Mouse (Mus musculus) v-Abl transformed pro-B cells (cell line): ENCODE results near the gene Chml.

Experiments
- in situ Hi-C, 2 experiments: fragments of 400-800 bp; cut with MboI; formaldehyde crosslinking; loops; one replicate each; pipeline ENCODE4 v1.15.1; 2025; ENCODE audit not compliant: unreplicated experiment in 2 of 2

The Chml gene

DNA sequence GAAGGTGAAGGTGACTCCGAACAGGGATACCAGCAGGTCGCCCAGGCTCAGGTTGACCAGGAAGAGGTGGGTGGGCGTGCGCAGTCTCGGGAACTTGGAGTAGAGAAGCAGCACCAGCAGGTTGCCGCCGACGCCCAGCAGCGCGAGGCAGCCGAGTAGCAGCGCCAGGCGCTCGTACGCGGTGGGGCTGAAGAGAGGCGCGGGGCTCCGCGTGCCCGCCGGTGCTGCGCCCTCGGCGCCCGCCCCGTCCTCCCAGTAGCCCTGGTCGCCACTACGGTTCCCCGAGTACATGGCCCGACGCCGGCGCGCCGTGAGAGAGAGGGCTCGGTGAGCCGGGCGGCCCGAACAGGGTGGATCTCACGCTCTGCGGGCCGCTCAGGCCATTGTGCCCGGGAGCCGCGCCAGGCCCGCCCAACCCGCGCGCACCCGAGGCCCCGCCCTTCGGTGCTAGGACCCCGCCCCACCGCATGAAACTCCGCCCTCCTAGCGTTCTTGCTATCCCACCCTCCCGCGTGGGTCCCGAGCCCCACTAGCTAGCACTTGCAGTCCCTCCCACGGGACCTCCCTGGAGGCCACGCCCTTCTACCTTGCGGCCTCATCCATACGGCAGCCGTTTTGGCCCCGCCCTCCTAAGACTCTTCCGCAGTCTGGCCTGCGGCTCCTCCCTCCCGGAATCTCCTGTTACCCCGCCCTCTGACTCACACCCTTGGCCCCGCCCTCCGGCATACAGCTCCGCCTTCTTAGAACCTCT is at the start of gene Chml, which contains the start of gene Opn3:
Gene Chml, minus strand, starts transcription at position 656 of the 751 bp plus-strand sequence.
Gene Opn3, minus strand, starts transcription at position 531 of the 751 bp plus-strand sequence.
- in situ Hi-C loops, result loop anchor here (10.0 kb wide), 2 partner anchors 182 to 192 kb away; partner anchors contain the start of gene Exo1 (in 1 of the 2)

GRCm38 (mm10) chr1:175725771-175726170 is 33.1 kb upstream of the Chml start:
- in situ Hi-C loops, result no loop called here

DNA sequence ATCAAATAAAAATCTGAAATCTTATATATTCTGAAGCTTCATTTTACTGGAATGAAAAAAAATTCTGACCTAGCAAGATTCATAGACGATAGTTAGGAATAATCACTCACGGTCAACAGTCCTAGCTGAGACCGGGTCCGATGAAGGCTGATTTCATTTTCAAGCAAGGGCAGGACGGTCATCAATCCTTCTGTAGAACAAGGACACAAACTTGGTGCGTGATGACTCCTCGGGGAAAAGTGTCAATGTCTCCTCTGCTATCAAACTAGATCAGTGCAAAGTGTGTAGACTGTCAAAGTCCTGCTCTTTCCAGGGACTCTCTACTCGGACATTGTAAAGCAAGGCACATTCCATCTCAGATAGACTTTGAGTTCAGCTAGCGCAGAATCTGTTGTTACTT is 24.1 kb upstream of the Chml start:
- in situ Hi-C loops, result no loop called here

- in situ Hi-C loops, result no loop called here
These were observed 19.7 kb upstream of the Chml start for GRCm38 (mm10) chr1:175712338-175712909.

- in situ Hi-C loops, result no loop called here
These were observed 15.3 kb upstream of the Chml start for GRCm38 (mm10) chr1:175708013-175708412.

- in situ Hi-C loops, result no loop called here
These were observed 14.9 kb upstream of the Chml start for GRCm38 (mm10) chr1:175707599-175707998.

- in situ Hi-C loops, result no loop called here
These were observed 8.4 kb upstream of the Chml start for GRCm38 (mm10) chr1:175701145-175701544.

GRCm38 (mm10) chr1:175699796-175700195 is 7.1 kb upstream of the Chml start:
- in situ Hi-C loops, result loop anchor here (10.0 kb wide), 2 partner anchors 175 to 185 kb away; partner anchors contain the start of gene Exo1 (in 1 of the 2)

- in situ Hi-C loops, result loop anchor here (10.0 kb wide), 2 partner anchors 175 to 185 kb away; partner anchors contain the start of gene Exo1 (in 1 of the 2)
These were observed 6.7 kb upstream of the Chml start for GRCm38 (mm10) chr1:175699375-175699774.

- in situ Hi-C loops, result loop anchor here (10.0 kb wide), 2 partner anchors 177 to 187 kb away; partner anchors contain the start of gene Exo1 (in 1 of the 2)
These were observed 5.6 kb upstream of the Chml start, which contains the start of gene Wdr64 for GRCm38 (mm10) chr1:175698293-175698692. TSS of gene Wdr64 (plus strand) at chr1:175698593.

GRCm38 (mm10) chr1:175693429-175693960 is 794 bp upstream of the Chml start:
- in situ Hi-C loops, result loop anchor here (10.0 kb wide), 2 partner anchors 181 to 191 kb away; partner anchors contain the start of gene Exo1 (in 1 of the 2)

- in situ Hi-C loops, result loop anchor here (10.0 kb wide), 2 partner anchors 182 to 192 kb away; partner anchors contain the start of gene Exo1 (in 1 of the 2)
These were observed 278 bp upstream of the Chml start for GRCm38 (mm10) chr1:175692997-175693361.

DNA sequence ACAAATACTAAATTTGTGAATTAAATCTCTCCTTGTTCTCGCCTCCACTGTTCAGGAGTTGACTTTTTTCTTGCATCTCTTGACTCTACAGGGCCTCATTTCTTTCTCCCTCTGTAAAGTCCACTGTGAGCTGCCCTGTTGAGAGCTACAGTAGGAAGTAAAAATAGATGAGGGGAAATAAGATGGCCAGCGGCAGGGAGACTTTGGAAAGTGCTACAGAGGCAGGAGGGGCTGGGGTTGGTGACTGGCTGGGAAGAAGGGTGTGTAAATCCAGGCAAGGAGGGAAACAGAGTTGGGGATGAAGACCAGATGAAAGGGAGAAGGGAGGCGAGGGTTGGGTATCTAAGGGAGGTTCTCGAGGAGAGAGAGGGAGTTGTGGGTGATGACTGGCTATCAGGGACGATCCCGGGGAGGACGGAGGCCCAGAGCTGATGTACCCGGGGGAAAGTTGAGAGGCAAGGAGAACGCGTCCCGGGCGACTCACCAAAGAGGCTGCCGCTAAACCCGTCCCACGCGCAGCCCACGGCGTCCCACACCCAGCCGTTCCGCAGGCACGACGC is 935 bp downstream of the Chml start:
- in situ Hi-C loops, result loop anchor here (10.0 kb wide), 2 partner anchors 183 to 193 kb away; partner anchors contain the start of gene Exo1 (in 1 of the 2)

- in situ Hi-C loops, result no loop called here
These were observed 11.7 kb downstream of the Chml start for GRCm38 (mm10) chr1:175680995-175681394.

DNA sequence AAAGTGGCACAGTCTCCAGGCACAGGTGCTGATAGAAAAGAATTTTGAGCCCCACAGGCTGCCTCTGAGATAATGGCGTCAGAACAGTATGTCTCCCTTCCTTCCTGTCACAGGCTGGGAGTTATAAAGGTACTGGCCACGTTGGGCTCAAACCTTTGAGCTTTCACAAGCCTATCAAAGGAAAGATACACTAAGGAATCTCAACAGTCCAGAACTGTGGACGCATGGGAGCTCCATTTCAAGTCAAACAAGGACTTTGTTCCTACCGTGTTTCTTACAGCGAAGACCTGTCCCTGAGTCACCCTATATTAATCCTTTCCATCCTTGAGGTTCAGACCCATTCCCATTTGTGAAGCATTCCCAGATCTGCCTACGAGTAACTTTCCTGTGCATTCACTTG is 15.2 kb downstream of the Chml start:
- in situ Hi-C loops, result no loop called here

DNA sequence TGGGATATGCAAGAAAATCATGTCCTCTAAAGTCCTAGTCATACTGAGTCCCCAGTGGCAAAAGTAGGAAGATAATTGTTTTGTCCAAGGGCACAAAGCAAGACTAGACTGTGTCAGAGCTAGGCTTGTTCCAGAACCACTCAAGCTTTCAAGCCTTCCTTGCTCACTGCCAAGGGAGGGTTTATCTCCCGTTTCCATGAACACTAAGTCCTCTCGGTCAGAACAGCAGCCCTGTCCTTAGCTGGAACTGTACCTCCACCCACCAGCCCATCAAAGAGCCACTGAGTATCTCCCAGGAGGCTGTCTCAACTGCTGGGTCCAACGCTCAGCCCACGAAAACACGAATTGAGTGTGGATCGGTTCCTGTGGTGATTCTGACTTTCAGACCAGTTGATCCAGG is 17.6 kb downstream of the Chml start:
- in situ Hi-C loops, result no loop called here

DNA sequence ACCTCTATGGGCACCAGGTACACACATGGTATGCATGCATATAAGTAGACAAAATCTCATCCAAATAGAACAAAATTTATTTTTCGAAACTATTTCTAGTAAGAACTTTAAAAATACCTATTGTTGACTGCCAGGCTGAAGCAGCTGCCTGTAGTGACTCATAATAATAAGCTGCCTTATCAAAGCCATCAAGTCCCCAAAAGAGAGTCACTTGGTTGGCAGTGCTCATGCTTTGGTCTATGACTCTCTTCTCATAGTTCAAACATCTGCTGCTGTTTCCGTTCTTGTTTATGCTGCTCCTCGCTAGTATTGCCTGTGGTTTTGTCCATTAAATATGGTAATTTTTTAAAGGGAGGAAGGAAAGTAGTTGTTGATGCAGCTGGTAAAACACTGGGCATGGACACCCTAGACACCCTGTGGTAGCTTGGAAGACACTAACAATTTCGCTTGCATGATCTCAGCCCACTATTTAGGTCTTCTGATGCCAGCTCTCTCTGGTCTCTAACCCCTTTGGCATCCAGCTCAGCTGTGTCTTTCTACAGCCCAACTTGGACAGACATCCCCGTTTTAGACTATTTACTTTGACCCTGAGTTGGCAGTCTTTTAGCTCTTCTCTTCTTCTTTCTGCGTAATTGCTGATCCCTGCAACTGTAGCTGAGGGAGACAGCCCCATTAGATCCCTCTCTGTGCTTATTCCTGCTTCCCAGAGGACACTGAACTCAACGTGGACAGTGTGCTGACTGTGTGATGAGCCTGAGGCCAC is 19.0 kb downstream of the Chml start:
- in situ Hi-C loops, result loop anchor here (5.0 kb wide), 1 partner anchor 249 kb away; the partner anchor contains the start of gene Gm38100 (in 2 of the 2)

DNA sequence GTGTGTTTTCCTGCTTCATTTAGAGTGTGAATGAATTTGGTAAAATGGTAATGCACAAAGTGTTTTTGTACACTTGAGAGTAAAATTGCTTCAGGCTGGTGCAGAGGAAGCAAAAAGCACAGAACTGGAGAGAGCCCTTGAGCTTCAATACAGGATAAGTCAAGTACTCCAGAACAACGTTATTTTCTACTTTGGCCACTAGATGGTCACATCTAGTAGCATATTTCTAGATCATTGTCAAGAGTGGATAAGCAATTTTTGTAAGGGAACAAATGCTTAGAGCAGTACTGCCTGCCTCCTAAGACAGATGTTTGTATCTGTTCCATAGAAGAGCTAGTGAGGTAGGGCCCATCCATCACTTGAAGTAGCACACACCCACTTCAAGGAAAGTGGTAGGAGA is 21.1 kb downstream of the Chml start:
- in situ Hi-C loops, result loop anchor here (5.0 kb wide), 1 partner anchor 251 kb away; the partner anchor contains the start of gene Gm38100 (in 2 of the 2)

GRCm38 (mm10) chr1:175670042-175670441 is 22.7 kb downstream of the Chml start:
- in situ Hi-C loops, result loop anchor here (5.0 kb wide), 1 partner anchor 252 kb away; the partner anchor contains the start of gene Gm38100 (in 2 of the 2)

DNA sequence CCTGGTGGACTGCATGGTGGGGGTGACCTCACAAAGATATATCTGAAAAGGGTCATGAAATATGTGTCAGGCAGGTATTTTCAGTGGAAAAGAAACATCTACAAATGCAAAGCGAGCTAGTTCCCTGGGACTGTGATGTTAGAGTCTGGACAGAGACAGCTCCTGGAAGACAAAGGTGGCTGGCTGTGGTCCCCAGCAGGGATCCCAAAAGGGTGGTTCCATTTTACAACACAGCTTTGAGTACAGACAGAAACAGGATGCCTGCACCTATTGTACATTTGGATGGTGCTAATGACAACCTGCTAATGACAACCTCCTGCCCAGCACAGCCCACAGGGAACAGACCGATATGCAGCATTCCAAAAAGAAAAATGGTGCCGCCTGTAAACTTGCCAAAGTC is 23.2 kb downstream of the Chml start:
- in situ Hi-C loops, result loop anchor here (5.0 kb wide), 1 partner anchor 42 kb away; the partner anchor contains the start of gene Fh1 (in 2 of the 2)
